Mouse (Mus musculus): ENCODE data around the gene Hid1.

Gene Hid1

DNA sequence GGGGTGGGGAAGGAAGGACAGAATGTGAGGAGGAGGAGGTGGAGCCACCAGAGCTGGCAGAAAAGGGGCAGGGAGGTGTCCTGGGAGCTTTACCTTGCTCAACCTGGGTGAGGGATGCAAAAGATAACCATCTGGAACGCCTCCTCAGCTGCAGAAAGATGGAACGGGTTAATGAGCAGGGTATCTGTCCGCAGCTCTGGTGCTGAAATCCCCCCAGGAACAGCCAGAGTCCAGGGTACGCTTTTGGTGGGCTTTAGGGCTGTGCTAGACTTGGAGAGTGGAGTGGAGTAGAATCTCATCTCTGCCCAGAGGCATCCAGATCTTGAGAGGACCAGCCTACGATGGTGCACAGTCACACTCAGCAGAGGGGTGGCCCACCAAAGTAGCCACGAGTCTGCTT lies 31.4 kb downstream of the Hid1 start:
- no peak for DNase-seq (ENCODE audit: low spot score)

- no peak for DNase-seq (ENCODE audit: low spot score)
Measured at GRCm38 (mm10) chr11:115335223-115335622, 32.3 kb downstream of the Hid1 start.

DNA sequence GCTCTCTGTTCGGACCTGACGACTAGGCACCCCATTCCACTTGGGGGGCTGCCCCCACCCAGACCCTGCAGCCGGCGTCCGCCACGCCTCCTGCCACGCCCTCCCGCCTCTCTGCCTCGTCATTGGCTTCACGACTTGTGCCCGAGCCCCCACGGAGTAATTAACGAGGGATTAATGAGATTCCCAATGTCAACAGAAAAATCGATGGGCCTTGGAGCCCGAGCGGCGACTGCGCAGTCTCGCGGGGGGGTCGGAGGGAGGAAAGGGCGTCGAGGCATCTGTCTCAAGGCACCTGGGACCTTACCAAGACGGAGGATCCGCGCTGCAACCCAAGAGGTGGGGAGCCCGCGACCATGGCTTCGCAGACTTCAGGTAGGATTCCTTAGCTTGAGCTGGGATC lies 33.0 kb downstream of the Hid1 start, which contains the start of gene Otop3:
Gene Otop3 (plus strand): TSS at position 201 of the 400 bp plus-strand sequence.
- DNase-seq (ENCODE audit: low spot score) = no peak

GRCm38 (mm10) chr11:115329339-115329738 lies 38.2 kb downstream of the Hid1 start:
- no peak for DNase-seq (ENCODE audit: low spot score)

DNA sequence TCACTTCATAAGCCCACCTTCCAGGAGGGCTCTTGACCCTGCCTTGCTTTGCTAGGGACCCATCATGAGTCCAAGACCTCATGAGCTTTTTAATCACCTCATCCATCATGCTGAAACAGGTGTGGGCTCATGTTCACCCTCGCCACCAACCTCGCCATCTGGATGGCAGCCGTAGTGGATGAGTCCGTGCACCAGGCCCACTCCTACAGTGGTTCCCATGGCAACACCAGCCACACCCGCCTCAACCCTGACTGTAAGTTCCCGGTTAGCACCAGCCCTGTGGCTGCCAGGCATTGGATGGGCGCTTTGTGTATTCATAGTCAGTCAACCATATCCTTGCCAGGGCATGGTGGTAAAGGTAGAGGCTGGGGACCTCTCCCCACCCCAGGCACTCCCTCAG lies 40.8 kb downstream of the Hid1 start:
- DNase-seq (ENCODE audit: low spot score) = no peak

DNA sequence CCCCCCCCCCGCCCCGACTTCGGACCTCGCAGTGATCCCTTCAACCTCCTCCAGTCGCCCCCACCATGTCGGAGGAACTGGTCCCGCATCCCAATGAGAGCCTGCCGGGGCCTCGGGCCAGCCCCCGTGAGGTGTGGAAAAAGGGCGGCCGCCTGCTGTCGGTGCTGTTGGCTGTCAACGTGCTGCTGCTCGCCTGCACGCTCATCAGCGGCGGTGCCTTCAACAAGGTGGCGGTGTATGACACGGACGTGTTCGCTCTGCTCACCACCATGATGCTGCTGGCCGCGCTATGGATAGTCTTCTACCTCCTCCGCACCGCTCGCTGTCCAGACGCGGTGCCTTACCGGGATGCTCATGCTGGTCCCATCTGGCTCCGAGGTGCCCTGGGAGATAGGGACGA lies 44.2 kb downstream of the Hid1 start:
- DNase-seq (ENCODE audit: low spot score) = no peak

DNA sequence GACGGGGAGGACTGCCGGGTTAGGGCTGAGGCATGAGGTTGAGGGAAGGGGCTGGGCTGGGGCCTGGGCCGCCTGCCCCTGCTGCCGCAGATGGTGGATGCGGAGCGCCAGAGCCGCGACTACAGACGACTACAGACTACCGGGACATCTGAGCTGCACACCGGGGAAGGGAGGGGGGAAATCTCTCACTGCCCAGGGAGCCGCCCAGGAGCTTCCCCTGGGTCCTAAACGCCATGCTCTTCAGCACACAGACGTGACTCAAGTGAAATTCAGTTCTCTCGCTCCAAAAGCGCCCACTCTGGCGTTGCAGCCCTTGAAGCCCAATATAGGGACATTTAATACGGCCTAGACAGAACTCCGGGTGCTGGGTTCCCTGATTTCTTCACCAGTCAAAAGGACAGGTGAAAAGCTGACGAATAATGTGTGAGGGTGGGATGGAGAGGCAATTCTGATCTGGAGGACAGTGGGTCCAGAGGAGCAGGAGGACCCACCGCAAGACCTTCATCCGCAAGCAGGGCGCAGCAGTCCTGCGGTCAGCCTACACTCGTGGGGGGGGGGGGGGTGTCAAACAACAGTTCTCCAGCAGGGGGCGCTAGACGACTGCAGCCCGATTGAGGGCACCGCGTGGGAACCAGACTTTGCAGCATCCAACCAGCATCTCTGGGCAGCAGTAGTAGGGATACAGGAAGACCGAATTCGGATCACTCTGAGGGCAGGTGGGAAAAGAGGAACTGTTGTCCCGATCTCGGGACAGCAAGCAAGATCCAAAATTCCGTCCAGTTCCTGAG lies 45.5 kb downstream of the Hid1 start, which contains the start of gene Ush1g:
Gene Ush1g (minus strand): TSS at position 136 of the 788 bp plus-strand sequence.
- DNase-seq (ENCODE audit: low spot score) = peak; percentile 52

GRCm38 (mm10) chr11:115319704-115320383 lies 47.7 kb downstream of the Hid1 start:
- no peak for DNase-seq (ENCODE audit: low spot score)

DNA sequence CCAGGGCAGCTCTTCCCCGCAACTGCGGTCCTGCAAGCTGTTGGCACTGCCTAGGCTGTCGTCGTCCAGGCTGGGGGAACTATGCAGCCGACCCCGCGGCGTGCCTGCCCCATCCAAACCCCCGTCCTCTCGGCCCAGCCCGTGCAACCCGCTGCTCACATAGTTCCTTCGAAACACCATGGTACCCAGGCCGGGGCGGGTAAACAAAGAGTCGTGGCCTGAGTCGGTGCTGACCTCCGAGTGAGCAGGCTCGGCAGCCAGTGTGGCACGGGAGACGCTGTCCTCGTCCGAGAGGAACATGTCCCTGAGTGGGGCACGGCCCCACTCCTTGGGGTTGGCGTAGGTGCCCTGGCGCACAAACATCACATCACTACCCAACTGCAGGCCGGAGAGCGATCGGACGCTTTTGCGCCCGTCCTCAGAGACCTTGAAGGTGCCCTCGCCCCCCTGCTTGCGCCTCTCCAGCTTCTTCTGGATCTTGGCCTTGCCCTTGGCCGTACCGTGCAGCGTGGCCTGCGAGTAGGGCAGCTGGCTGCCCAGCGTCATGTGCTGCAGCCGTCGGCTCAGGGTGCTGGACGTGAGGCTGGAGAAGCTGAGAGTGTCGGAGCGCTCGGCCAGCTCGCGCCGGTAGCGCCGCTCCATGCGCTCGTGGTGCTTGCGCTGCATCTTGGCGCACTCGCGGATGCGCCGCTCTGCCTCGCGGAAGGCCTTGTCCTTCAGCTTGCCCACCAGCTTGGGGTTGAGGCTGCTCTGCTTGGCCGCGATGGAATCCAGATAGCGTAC lies 49.1 kb downstream of the Hid1 start:
- no peak for DNase-seq (ENCODE audit: low spot score)

DNA sequence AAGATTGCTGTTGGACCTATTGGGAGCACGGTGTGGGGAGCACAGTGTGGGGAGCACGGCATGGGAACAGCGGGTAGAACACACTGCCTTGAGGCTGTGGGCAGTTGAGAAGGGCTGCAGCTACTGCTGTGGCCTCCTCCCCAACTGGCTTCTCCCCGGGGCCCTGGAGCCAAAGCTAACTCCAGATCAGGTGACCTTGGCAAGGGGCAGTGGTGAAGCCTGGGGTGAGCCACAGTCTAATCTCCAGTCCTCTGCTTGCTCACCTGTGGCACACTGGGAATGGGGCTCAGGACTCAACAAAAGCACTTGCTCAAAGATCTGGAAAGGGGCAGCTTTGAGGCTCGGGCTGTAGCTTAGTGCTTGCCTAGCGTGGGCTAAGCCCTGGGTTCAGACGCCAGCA lies 50.4 kb downstream of the Hid1 start:
- no peak for DNase-seq (ENCODE audit: low spot score)

GRCm38 (mm10) chr11:115314249-115314648 lies 53.3 kb downstream of the Hid1 start:
- no peak for DNase-seq (ENCODE audit: low spot score)

DNA sequence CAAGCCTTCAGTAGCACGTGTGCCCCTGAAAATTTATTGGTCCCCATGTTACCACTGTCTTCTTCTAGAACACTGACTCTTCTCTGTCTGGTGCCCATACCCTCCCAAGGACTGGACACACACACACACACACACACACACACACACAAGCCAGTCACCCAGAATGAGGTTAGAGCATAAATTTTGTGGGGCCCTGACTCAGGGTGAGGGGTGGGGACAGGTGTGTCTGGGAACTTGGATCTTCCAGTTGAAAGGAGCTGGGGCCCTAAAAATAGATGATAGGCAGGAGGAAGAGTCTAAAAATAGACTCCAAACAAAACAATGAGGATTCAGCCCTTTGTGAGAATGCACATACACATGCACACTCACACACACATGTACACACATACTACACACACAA lies 58.8 kb downstream of the Hid1 start:
- no peak for DNase-seq (ENCODE audit: low spot score)

DNA sequence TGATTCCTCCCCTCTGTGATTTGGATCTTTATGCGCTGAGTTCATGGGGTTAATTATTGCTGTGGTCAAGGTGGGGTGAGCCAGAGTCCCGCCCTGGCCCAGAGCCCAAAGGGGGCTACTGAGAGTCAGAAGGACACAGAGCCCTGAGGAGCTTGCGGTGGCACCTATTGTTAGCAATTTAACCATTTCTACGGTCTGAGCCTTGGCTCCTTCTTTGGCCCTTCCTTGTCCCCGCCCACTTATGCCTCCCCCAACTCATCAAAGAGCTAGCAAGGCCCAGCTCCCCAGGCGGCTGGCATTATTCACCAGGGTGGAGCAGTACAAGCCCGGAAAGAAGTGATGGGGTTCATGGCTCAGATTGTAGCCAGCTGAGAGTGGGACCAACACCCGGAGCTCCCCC lies 60.7 kb downstream of the Hid1 start, which contains the start of gene Otop2:
Gene Otop2 (plus strand): TSS at position 301 of the 400 bp plus-strand sequence.
- no peak for DNase-seq (ENCODE audit: low spot score)

DNA sequence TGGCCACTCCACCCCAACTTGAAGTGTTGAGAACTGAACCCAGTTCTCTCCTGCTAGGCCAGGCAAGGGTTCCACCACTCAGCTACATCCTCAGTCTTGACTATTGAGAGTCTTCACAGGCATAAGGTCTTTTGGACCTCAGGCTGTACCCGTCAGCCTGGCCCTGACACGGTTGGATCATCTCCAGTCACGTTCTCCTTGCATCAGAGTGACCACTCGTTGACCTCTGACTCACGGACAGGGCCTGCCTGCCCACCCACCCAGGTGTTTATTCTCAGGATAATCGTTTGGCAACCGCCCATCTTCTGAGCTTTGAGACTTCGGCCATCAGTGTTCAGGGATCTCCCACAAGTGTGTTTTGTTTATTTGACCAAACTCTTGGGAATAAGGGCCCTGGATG lies 64.4 kb downstream of the Hid1 start:
- DNase-seq (ENCODE audit: low spot score) = no peak

GRCm38 (mm10) chr11:115301351-115301750 lies 66.2 kb downstream of the Hid1 start:
- DNase-seq (ENCODE audit: low spot score) = no peak

DNA sequence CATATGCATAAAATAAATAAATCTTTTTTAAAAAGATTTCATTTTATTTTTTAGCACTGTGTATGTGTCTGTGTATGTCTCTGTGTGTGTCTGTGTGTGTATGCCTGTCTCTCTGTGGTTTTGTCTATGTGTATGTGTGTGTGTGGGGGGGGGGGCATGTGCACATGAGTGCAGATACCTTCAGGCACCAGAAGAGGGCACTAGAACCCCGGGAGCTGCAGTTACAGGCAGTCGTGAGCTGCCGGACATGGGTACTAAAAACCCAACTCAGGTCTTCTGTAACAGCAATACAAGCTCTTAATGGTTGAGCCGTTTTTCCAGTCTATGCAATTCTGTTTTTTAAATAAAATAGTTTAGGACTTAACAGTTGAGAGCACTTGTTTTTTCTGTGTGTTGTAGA lies 66.8 kb downstream of the Hid1 start:
- no peak for DNase-seq (ENCODE audit: low spot score)

DNA sequence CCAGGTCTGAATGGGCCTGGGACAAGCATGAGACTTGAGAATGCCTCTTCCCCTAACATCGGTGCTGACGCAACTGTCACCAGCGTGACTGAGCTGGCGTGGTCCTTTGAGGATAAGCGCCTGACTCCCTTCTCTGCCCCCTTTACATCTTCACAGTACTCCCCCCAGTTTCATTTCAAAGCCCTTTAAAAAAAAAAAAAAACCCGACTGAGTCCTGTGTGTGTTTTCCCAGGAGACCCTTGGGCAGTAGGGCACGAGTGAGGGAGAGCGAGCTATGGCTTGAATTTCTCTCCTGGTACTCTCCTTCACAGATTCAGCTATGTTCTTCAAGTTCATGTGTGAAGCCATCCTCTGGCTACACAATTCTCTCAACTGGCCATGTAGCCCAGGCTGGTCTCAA lies 69.4 kb downstream of the Hid1 start:
- no peak for DNase-seq (ENCODE audit: low spot score)

All from yolk sac, embryonic 10.5 days (tissue).